Comparison of ENCODE assay signal across 12 mouse cellular contexts in the genomic region with DNA sequence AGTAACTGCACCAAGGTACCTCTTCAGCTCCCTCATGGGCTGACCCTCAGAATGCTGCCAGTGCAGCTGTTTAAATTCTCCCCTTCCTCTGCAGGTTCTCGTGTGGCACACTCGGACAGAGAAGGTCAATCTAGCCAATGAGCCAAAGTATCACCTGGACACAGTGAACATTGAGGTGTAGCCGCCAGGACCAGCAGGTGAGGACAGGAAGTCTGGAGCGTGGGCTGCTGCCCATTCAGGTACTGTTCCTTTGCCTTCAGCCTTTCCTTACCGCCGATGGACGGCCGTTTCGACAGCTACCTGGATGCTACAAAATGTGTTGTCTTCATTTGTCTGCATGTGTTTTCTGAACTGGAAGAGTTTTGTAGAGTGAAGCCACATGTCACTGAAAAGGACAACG.
"Had no signal": no experiment of that assay in that cellular context is flagged by ENCODE, and none has a peak within 500 bp of the region (broad histone marks: within the 10 kb centered on the region; RNA-seq: fewer than 3 reads in every experiment).

No protein-coding gene starts in this region.

- H3K27ac ChIP-seq: kidney, postnatal 0 days; limb, embryonic 15.5 days; liver, embryonic 12.5 days; lung, embryonic 15.5 days; neural tube, embryonic 15.5 days had no signal

- ATAC-seq: liver, embryonic 12.5 days had no signal

- H3K9me3 ChIP-seq: limb, embryonic 15.5 days; liver, embryonic 12.5 days; lung, embryonic 15.5 days; neural tube, embryonic 15.5 days had no signal

- H3K4me1 ChIP-seq: limb, embryonic 15.5 days; liver, embryonic 12.5 days; lung, embryonic 15.5 days had no signal

- DNase-seq: kidney, adult 9 months; kidney, postnatal 36 days; midbrain, embryonic 14.5 days; right cerebral cortex, adult 18-20 months; right cerebral cortex, postnatal 25 days; thymus, postnatal 36 days had no signal

- H3K4me2 ChIP-seq: limb, embryonic 15.5 days; liver, embryonic 12.5 days; lung, embryonic 15.5 days; neural tube, embryonic 15.5 days had no signal

- H3K9ac ChIP-seq: limb, embryonic 15.5 days; liver, embryonic 12.5 days; lung, embryonic 15.5 days; neural tube, embryonic 15.5 days had no signal

- H3K27me3 ChIP-seq: limb, embryonic 15.5 days; liver, embryonic 12.5 days; lung, embryonic 15.5 days; neural tube, embryonic 15.5 days had no signal

- H3K4me3 ChIP-seq: limb, embryonic 15.5 days; liver, embryonic 12.5 days; lung, embryonic 15.5 days; myocyte; neural tube, embryonic 15.5 days had no signal
